Mouse (Mus musculus): Measurements from ENCODE around the gene Tfr2.

DNA sequence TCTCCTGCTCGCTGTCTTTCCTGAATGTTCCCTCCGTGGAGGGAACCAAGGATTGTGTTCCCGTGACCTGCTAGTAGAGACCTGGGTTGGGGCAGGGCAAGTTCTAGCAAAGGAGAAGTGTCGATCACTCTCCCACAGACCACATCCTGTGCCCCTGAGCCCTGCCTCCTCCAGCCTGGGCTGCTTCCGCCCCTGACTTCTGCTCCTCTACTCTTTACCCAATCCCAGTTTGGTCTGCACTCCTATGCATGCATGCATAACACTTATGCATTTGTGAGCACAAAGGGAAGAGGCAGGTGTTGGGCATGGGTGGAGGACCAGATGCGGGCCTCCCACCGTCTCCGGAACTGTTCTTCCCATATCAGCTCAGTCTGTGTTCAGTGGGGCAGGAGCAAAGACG, 61.5 kb downstream of the Tfr2 start:
- TF ChIP-seq POLR2A (IDR thresholded peaks at IDR 0.05; ENCODE audit: low read depth, low read length) (no peak), CTCF (IDR thresholded peaks at IDR 0.05; ENCODE audit: extremely low read depth, insufficient read length, insufficient replicate concordance, low read depth, low read length) (no peak)
